Mouse (Mus musculus) stomach, postnatal 0 days (tissue): Measurements from ENCODE around the gene Hist1h1a. TPM values are rescaled to one million over a fixed set of nuclear protein-coding genes. Genes with fewer than 3 reads are reported as not detected.
A peak's percentile ranks its signal among the peaks of the same experiment; 100 is the strongest.
"Not testable (repeated sequence)": the region's sequence is repeated elsewhere in the genome, so short reads cannot be mapped to it uniquely, and the experiment has no call there.

ENCODE experiments used
- ATAC-seq: fragments of 200-750 bp; cut with Nextera tagmentation; 2 replicates; pipeline ENCODE4 v1.8.0; 2017; ENCODE audit not compliant: low FRiP score, low TSS enrichment
- DNase-seq: peaks from one replicate; pipeline ENCODE4 v3.0.0-alpha.2; 2016; ENCODE audit warnings: low spot score
- H3K27ac ChIP-seq: fragments of 300-500 bp; sonication (generic); replicated peaks from 2 replicates; pipeline ENCODE4 v1.5.1; 2014; ENCODE audit warnings: mild to moderate bottlenecking, control low read depth
- H3K27me3 ChIP-seq: fragments of 300-500 bp; sonication (generic); 2 replicates; pipeline ENCODE4 v1.6.1; 2014; ENCODE audit warnings: low read length; ENCODE audit not compliant: control insufficient read depth, insufficient read depth
- H3K36me3 ChIP-seq: fragments of 300-500 bp; sonication (generic); 2 replicates; pipeline ENCODE4 v1.6.1; 2014; ENCODE audit warnings: low read length, mixed read lengths; ENCODE audit not compliant: control insufficient read depth, insufficient read depth
- H3K4me1 ChIP-seq: fragments of 300-500 bp; sonication (generic); replicated peaks from 2 replicates; pipeline ENCODE4 v1.6.1; 2014; ENCODE audit warnings: antibody characterized with exemption; ENCODE audit not compliant: control insufficient read depth, insufficient read depth
- H3K4me2 ChIP-seq: fragments of 300-500 bp; sonication (generic); replicated peaks from 2 replicates; pipeline ENCODE4 v1.6.1; 2014; ENCODE audit warnings: low read depth, mild to moderate bottlenecking, control low read depth, moderate library complexity
- H3K4me3 ChIP-seq: fragments of 300-500 bp; sonication (generic); 2 replicates; pipeline ENCODE4 v1.5.1; 2014; ENCODE audit warnings: low read depth, low read length, control low read depth
- H3K9ac ChIP-seq: fragments of 300-500 bp; sonication (generic); 2 replicates; pipeline ENCODE4 v1.6.1; 2014; ENCODE audit warnings: mild to moderate bottlenecking, low read length, control low read depth, mixed read lengths
- H3K9me3 ChIP-seq: fragments of 300-500 bp; sonication (generic); 2 replicates; pipeline ENCODE4 v1.6.1; 2016; ENCODE audit warnings: low read length; ENCODE audit not compliant: control insufficient read depth
- CTCF ChIP-seq: IDR thresholded peaks from 2 replicates; pipeline ENCODE4 v1.5.1; 2016; ENCODE audit warnings: antibody characterized with exemption, low read depth, mild to moderate bottlenecking, moderate library complexity
- EP300 ChIP-seq: optimal IDR thresholded peaks from 2 replicates; pipeline ENCODE3; 2016; ENCODE audit warnings: antibody characterized with exemption
- WGBS: fragments of 180-500 bp; shearing (Covaris S2); extraction: QIAGEN DNeasy Blood & Tissue Kit; methylation state at CpG from one replicate; pipeline ENCODE4 v1.1.7; 2014; 5-methylcytosine and 5-hydroxymethylcytosine counted together
- polyA plus RNA-seq: library from polyadenylated mRNA; unstranded; fragments of >200 nt; fragmentation: Nextera tagmentation; extraction: Ambion mirVana; gene quantifications from 2 replicates; pipeline ENCODE4 v1.2.1, GENCODE M21; 2015

Hist1h1a gene
- polyA plus RNA-seq: 0.64 and 1.4 TPM in 2 replicates

GRCm38 (mm10) chr13:23763586-23764323, at the start of gene Hist1h1a:
Gene Hist1h1a (plus strand): TSS chr13:23763666.
- TF ChIP-seq CTCF (no peak), EP300 (peak; percentile 91)
- H3K4me3 ChIP-seq: peak within 1 kb of the TSS; percentile 52
- 3% methylated on average over 34 of the region's 34 CpGs for WGBS
- peaks cover 3% of the 10 kb centered on the region; the same call in 1 of the 2 replicates for H3K4me1 ChIP-seq
- ATAC-seq: peak; percentile 78
- peak within 1 kb of the TSS; percentile 90 for H3K27ac ChIP-seq
- peak within 1 kb of the TSS; percentile 90 for H3K4me2 ChIP-seq
- DNase-seq: no peak
- H3K9me3 ChIP-seq: no peaks in the 10 kb centered on the region
- no peaks in the 10 kb centered on the region for H3K27me3 ChIP-seq
- H3K36me3 ChIP-seq: no peaks in the 10 kb centered on the region
- H3K9ac ChIP-seq: peak within 1 kb of the TSS; percentile 71

DNA sequence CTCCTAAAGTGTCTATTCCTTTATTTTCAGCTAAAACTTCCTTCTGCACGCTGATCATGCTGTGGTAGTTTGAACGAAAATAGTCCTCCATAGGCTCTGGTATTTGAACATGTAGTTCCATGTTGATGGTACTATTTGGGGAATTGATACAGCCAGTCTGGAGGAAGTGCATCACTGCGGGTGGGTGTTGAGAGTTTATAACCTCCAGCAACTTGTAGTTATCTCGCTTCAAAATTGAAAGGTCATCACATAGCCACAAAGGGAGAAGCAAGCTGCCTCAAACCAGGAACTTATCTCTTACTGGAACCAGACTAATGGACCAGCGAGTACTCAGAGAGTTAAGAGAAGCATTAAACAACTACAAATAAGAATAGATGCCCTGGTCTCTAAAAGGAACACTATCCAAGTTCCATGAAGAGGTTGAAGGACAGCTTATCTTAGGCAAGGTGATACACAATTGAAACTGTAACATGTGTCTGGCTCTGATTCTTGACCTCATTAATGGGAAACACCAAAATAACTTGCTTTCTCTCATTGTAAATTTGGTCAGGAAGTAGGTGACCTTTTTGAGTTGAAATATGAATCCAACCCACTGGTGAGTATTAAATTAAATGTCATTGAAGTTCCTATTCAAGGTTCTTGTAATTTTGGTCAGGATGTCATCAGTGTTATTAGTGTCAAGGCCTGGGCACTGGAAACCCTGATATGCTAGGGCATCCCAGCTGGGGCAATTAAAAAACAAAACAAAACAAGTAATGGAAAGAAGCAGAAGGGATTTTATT, 47.0 kb upstream of the Hist1h1a start:
- Histone ChIP-seq H3K4me1 (no peaks in the 10 kb centered on the region), H3K9ac (no peak overlapping the region), H3K27ac (no peak overlapping the region), H3K27me3 (no peaks in the 10 kb centered on the region), H3K36me3 (no peaks in the 10 kb centered on the region), H3K4me2 (no peak overlapping the region), H3K4me3 (no peak overlapping the region), H3K9me3 (no peaks in the 10 kb centered on the region)
- WGBS: 85% methylated on average over 5 of the region's 5 CpGs
- no peak for TF ChIP-seq CTCF
- TF ChIP-seq EP300: no peak
- no peak for DNase-seq
- ATAC-seq: no peak

GRCm38 (mm10) chr13:23717176-23717575, 46.3 kb upstream of the Hist1h1a start:
- H3K36me3 ChIP-seq: no peaks in the 10 kb centered on the region
- no peak for DNase-seq
- no peaks in the 10 kb centered on the region for H3K27me3 ChIP-seq
- no peak overlapping the region for H3K4me2 ChIP-seq
- WGBS: 45% methylated on average over 11 of the region's 11 CpGs
- TF ChIP-seq CTCF (no peak), EP300 (no peak)
- H3K4me1 ChIP-seq: no peaks in the 10 kb centered on the region
- H3K4me3 ChIP-seq: no peak overlapping the region
- H3K27ac ChIP-seq: no peak overlapping the region; the same call in 1 of the 2 replicates
- H3K9me3 ChIP-seq: no peaks in the 10 kb centered on the region
- ATAC-seq: no peak
- no peak overlapping the region for H3K9ac ChIP-seq

GRCm38 (mm10) chr13:23717593-23718245, 45.7 kb upstream of the Hist1h1a start:
- H3K4me1 ChIP-seq, H3K4me2 ChIP-seq, H3K36me3 ChIP-seq, H3K9ac ChIP-seq, H3K9me3 ChIP-seq, DNase-seq, H3K4me3 ChIP-seq, H3K27me3 ChIP-seq, H3K27ac ChIP-seq, ATAC-seq: not testable (repeated sequence)
- WGBS: 8% methylated on average over 2 of the region's 2 CpGs

DNA sequence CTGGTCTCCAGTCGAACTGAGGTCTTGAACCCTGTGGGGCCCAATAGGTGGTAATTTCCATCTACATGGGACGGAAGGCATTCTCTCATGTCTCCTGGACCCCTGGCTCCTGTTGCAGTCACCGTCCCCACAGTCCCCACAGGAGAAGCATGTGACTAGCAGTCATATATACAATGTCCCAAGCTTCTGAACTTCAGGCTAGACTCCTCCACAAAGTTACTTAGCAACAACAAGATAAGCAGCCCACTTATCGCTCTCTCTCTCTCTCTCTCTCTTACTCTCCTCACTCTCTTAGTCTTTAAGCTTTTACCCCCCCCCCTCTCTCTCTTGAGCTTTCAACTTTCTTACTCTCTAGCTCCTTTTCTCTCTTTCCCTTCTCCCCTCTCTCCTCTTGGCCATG, 39.2 kb upstream of the Hist1h1a start:
- no peak for DNase-seq
- H3K27me3 ChIP-seq: no peaks in the 10 kb centered on the region
- ATAC-seq: no peak
- no peak overlapping the region for H3K4me3 ChIP-seq
- H3K36me3 ChIP-seq: no peaks in the 10 kb centered on the region
- no peak overlapping the region for H3K27ac ChIP-seq
- 73% methylated on average over 4 of the region's 4 CpGs for WGBS
- no peaks in the 10 kb centered on the region for H3K4me1 ChIP-seq
- no peak overlapping the region for H3K9ac ChIP-seq
- no peaks in the 10 kb centered on the region for H3K9me3 ChIP-seq
- H3K4me2 ChIP-seq: no peak overlapping the region
- TF ChIP-seq CTCF (no peak), EP300 (no peak)

DNA sequence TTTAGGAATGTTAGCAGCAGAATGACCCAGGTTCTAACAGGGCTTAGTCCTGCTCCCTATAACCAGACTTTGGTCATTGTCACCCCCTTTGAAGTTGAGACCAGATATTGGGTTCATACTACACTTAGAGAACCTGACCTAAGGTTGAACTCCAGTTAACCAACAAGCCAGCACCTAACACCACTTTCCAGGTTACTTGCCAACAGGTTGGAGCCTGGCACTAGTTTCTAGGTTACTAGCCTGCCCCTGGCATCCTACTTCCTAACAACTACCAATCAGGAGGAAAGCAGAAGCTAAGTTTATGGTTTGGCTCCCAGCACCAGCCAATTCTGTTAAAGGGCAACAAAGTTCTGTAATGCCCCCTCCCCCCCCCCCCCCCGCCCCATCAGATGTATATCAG, 38.3 kb upstream of the Hist1h1a start:
- H3K36me3 ChIP-seq: no peaks in the 10 kb centered on the region
- no peak overlapping the region for H3K9ac ChIP-seq
- no peak overlapping the region for H3K4me2 ChIP-seq
- no peaks in the 10 kb centered on the region for H3K4me1 ChIP-seq
- no peak overlapping the region for H3K27ac ChIP-seq
- no peak overlapping the region for H3K4me3 ChIP-seq
- TF ChIP-seq CTCF: no peak
- TF ChIP-seq EP300: no peak
- WGBS: 78% methylated on average over 1 of the region's 1 CpGs
- peak; percentile 10 for DNase-seq
- ATAC-seq: no peak
- H3K9me3 ChIP-seq: no peaks in the 10 kb centered on the region
- H3K27me3 ChIP-seq: no peaks in the 10 kb centered on the region
